Mouse (Mus musculus) heart, embryonic 14.5 days (tissue): ENCODE results near the gene Copz2. TPM values are rescaled to one million over a fixed set of nuclear protein-coding genes. Genes with fewer than 3 reads are reported as not detected.

ENCODE experiments used
- ATAC-seq: fragments of 200-750 bp; cut with Nextera tagmentation; 2 replicates; pipeline ENCODE4 v1.8.0; 2017; ENCODE audit warnings: low read depth, moderate TSS enrichment; ENCODE audit not compliant: insufficient number of reproducible peaks, insufficient read depth, low FRiP score
- H3K27ac ChIP-seq, 2 experiments: fragments of 200-500 bp in 1 of 2; fragments of 300-500 bp in 1 of 2; sonication (generic) in 1 of 2; replicated peaks in 1 of 2; 2 replicates each; pipeline ENCODE4 v1.5.1; 2012 to 2014; ENCODE audit warnings: low read depth in 2 of 2, low read length in 2 of 2, control low read depth in 1 of 2, mild to moderate bottlenecking in 1 of 2, mixed read lengths in 1 of 2; ENCODE audit not compliant: control insufficient read depth in 1 of 2, insufficient read depth in 1 of 2
- H3K27me3 ChIP-seq: fragments of 300-500 bp; sonication (generic); 2 replicates; pipeline ENCODE4 v1.6.1; 2014; ENCODE audit warnings: mild to moderate bottlenecking, low read length, control low read depth; ENCODE audit not compliant: control insufficient read depth, insufficient read depth
- H3K36me3 ChIP-seq: fragments of 300-500 bp; sonication (generic); 2 replicates; pipeline ENCODE4 v1.6.1; 2014; ENCODE audit warnings: mild to moderate bottlenecking, control low read depth, low read length, mixed read lengths; ENCODE audit not compliant: control insufficient read depth, insufficient read depth
- H3K4me1 ChIP-seq, 2 experiments: fragments of 200-500 bp in 1 of 2; fragments of 300-500 bp in 1 of 2; sonication (generic) in 1 of 2; 2 replicates each; pipeline ENCODE4 v1.6.1; 2012 to 2014; ENCODE audit warnings: low read length in 2 of 2, control low read depth in 1 of 2, mixed read lengths in 1 of 2; ENCODE audit not compliant: control insufficient read depth in 2 of 2, insufficient read depth in 2 of 2
- H3K4me2 ChIP-seq: fragments of 300-500 bp; sonication (generic); 2 replicates; pipeline ENCODE4 v1.6.1; 2014; ENCODE audit warnings: mild to moderate bottlenecking, low read length
- H3K4me3 ChIP-seq, 2 experiments: fragments of 200-500 bp in 1 of 2; fragments of 300-500 bp in 1 of 2; sonication (generic) in 1 of 2; 2 replicates each; pipeline ENCODE4 v1.5.1; 2012 to 2014; ENCODE audit warnings: low read length in 2 of 2, mild to moderate bottlenecking in 2 of 2, control low read depth in 1 of 2, low read depth in 1 of 2, moderate library complexity in 1 of 2; ENCODE audit not compliant: control insufficient read depth in 1 of 2, insufficient read depth in 1 of 2
- H3K9ac ChIP-seq: fragments of 300-500 bp; sonication (generic); 2 replicates; pipeline ENCODE4 v1.6.1; 2014; ENCODE audit warnings: mild to moderate bottlenecking, low read length
- H3K9me3 ChIP-seq: fragments of 300-500 bp; sonication (generic); 2 replicates; pipeline ENCODE4 v1.6.1; 2016; ENCODE audit warnings: low read length, control low read depth; ENCODE audit not compliant: control insufficient read depth
- WGBS: fragments of 180-500 bp; shearing (Covaris S2); extraction: QIAGEN DNeasy Blood & Tissue Kit; methylation state at CpG from one replicate; pipeline ENCODE4 v1.1.7; 2014; 5-methylcytosine and 5-hydroxymethylcytosine counted together
- microRNA counts: library from miRNA; unstranded; fragments of <30 nt; microRNA quantifications from one replicate; lab custom pipeline; 2016
- microRNA-seq: library from miRNA; unstranded; fragments of <30 nt; microRNA quantifications from one replicate; pipeline ENCODE4, GENCODE M21; 2016
- polyA plus RNA-seq: library from polyadenylated mRNA; unstranded; fragments of >200 nt; fragmentation: Nextera tagmentation; extraction: Ambion mirVana; gene quantifications from 2 replicates; pipeline ENCODE4 v1.2.1, GENCODE M21; 2014

Gene Copz2
- polyA plus RNA-seq, 1 experiment from 2014 or later = 141 TPM

DNA sequence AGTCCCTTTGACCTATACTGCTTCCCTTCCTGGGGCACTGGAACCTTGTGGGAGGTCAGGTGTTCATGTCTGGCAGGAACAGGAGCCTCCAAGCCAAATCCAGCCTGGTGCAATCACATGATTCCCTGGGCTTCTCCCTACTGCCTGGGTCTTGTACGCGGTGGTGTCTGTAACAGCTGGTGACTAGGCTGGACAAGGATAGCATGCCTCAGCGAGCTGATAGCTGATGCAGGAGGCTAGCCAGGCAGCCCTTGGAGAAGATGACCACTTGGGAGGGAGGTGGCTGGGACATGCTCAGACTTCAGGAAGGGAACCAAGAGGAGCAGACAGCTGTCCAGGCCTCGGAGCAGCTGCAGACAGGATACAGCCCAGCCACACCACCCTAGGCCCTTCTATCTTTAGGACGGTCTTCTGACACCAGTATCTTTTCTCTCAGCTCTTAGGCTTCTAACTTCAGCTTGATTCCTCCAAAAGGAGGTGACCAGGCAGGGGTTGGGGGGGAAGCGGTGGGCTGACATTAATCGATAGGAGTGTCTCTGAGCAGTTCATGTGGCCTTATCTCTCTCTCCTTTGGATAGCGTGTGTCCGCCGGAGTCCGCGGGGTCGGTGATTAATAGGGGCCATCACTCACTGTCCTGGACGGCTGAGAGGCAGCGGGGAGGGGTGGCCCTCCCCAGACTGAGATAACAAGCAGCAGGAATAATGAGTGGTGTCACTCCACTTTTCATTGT is 56.9 kb downstream of the Copz2 start:
- Histone ChIP-seq H3K27ac (peak overlapping the region in 1 of 2 experiments; percentile 0; a peak in 2 of 4 replicates), H3K36me3 (peaks cover 35% of the 10 kb centered on the region), H3K9ac (no peak overlapping the region), H3K4me3 (no peak overlapping the region), H3K27me3 (no peaks in the 10 kb centered on the region), H3K9me3 (no peaks in the 10 kb centered on the region), H3K4me2 (peak overlapping the region; percentile 11; the same call in 1 of the 2 replicates), H3K4me1 (peaks cover 21 to 28% of the 10 kb centered on the region in 2 experiments)
- 11% methylated on average over 15 of the region's 15 CpGs for WGBS
- no peak for ATAC-seq

DNA sequence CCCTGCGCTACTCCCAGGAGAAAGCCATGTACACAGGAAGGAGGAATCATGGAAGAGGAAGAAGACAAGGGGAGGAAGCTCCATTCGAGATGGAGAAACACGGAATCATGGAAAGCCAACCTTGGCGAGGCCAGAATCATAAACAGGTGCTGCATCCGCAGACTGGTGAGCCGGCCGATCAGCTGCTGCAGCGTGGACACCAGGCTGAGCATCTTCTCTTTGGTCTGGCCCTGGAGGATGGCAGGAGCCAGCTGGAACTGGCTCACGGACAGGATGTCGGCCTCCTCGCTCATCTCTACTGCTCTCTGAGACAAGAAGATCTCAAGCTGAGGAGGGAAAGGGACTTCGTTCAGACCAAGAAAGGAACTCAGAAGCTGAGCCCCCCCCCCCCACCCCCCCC is 58.9 kb downstream of the Copz2 start:
- 90% methylated on average over 12 of the region's 12 CpGs for WGBS
- Histone ChIP-seq H3K27ac (no peak overlapping the region), H3K36me3 (peaks cover 44% of the 10 kb centered on the region), H3K4me2 (no peak overlapping the region), H3K4me3 (no peak overlapping the region), H3K9ac (no peak overlapping the region), H3K4me1 (peaks cover 14 to 18% of the 10 kb centered on the region in 2 experiments), H3K27me3 (no peaks in the 10 kb centered on the region), H3K9me3 (no peaks in the 10 kb centered on the region)
- no peak for ATAC-seq

DNA sequence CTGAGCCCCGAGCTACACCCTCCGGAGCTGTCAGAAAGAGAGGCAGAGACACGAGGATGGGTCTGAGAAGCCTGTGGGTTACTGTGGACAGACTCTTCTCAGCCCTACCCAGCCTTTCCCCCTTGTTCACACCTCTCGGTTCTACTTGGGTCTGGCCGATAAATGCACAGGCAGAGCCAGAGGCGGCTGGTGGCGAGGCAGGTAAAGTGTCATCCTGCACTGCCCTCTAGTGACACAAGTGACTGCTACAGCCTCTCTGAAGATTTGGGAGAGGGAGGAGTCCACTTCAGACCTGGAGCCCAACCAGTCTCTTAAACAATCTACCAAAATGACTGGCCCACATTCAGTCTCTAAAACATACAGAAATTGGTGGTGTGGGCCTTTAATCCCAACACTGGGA is 60.3 kb downstream of the Copz2 start:
- H3K9me3 ChIP-seq = no peaks in the 10 kb centered on the region
- no peak overlapping the region for H3K9ac ChIP-seq
- peaks cover 44% of the 10 kb centered on the region for H3K36me3 ChIP-seq
- no peak overlapping the region for H3K4me2 ChIP-seq
- peaks cover 14 to 19% of the 10 kb centered on the region in 2 experiments for H3K4me1 ChIP-seq
- H3K27me3 ChIP-seq = no peaks in the 10 kb centered on the region
- H3K4me3 ChIP-seq = no peak overlapping the region
- 25% methylated on average over 7 of the region's 7 CpGs for WGBS
- H3K27ac ChIP-seq = no peak overlapping the region
- 0 out of 2 replicates have a peak, but pooled peaks have one; percentile 37 for ATAC-seq

MicroRNAs encoded within 50 kb of the gene (microRNA counts, 519-probe panel; counts per million panel counts)
- 7,005 counts per million, percentile 93 among the panel's probes with 10 or more counts for microRNA mmu-miR-152 (lab: Ali Mortazavi, UCI)

Small RNAs within 50 kb of the gene (microRNA-seq; reads per million reads assigned to microRNA genes)
- 207 reads per million, percentile 60 among the genes with 10 or more reads in this experiment for gene Mir152

Other genes starting within 250 kb of the Copz2 start
- 4.3 and 6.1 TPM in 2 replicates for gene Snx11, start 72.3 kb upstream of the Copz2 start, polyA plus RNA-seq
- 41.1 and 44.2 TPM in 2 replicates for gene Cbx1, start 60.7 kb upstream of the Copz2 start, polyA plus RNA-seq
- gene Nfe2l1, start 19.9 kb upstream of the Copz2 start, polyA plus RNA-seq = 49.7 and 55.1 TPM in 2 replicates
- 44.7 and 50.9 TPM in 2 replicates for gene Cdk5rap3, start 66.6 kb downstream of the Copz2 start, polyA plus RNA-seq
- 0.53 and 0.54 TPM in 2 replicates for gene Prr15l, start 78.2 kb downstream of the Copz2 start, polyA plus RNA-seq
- 32.3 and 47.6 TPM in 2 replicates for gene Pnpo, start 94.1 kb downstream of the Copz2 start, polyA plus RNA-seq
- gene Sp2, start 133.1 kb downstream of the Copz2 start, polyA plus RNA-seq = 14.7 and 15.0 TPM in 2 replicates
- 0.11 TPM in 1 of 2 replicates, not detected in the other for gene Sp6, start 163.5 kb downstream of the Copz2 start, polyA plus RNA-seq
- 12.9 and 14.4 TPM in 2 replicates for gene Scrn2, start 180.1 kb downstream of the Copz2 start, polyA plus RNA-seq
- gene Lrrc46, start 191.5 kb downstream of the Copz2 start, polyA plus RNA-seq = 0.35 and 0.54 TPM in 2 replicates
- gene Mrpl10, start 191.7 kb downstream of the Copz2 start, polyA plus RNA-seq = 76.9 and 80.1 TPM in 2 replicates
- 3.9 and 4.6 TPM in 2 replicates for gene Osbpl7, start 200.8 kb downstream of the Copz2 start, polyA plus RNA-seq